Mouse (Mus musculus) spleen, embryonic (tissue): ENCODE measurements at regions not wholly inside any gene's neighbourhood (a gene's known extent, or its start where the extent isn't known, plus 50 kb on each side); places are given as distances from the start of the nearest gene placed in this dataset.

Source experiments
- CTCF ChIA-PET: fragments of 350-600 bp; sonication (Branson Sonifier 250); formaldehyde crosslinking; loops from one replicate; lab custom pipeline; 2022; lab: Charles Lee

GRCm38 (mm10) chr17:77200256-77200655, 999.8 kb upstream of the Crim1 start:
- CTCF ChIA-PET = interaction anchor here (0.6 kb wide), 1 partner anchor 57 kb away, joined by 3 read pairs; no protein-coding TSS in a partner anchor

GRCm38 (mm10) chr17:77200671-77201070, 999.4 kb upstream of the Crim1 start:
- CTCF ChIA-PET = interaction anchor here (0.6 kb wide), 1 partner anchor 57 kb away, joined by 3 read pairs; no protein-coding TSS in a partner anchor

- CTCF ChIA-PET = no interaction called here
These were observed 989.1 kb upstream of the Crim1 start for GRCm38 (mm10) chr17:77210947-77211346.

DNA sequence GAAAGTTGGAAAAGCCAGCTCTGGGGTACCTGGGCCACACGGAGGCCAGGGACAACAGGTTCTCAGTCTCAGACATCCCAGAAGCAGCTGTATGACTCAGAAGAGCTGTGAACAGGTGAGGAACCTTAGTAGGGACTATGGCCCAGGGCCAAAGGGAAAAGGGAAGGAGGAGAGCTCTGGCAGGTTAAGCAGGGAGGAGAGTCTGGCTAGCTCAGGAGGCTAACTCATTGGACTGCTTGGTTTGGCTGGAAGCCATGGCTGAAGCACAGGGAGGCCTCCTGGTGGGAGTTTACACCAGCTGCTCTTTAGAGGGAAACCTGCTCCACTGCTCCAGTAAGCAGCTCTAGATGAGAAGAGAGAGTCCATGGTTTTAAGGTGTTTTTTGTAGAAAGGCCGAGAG, 955.0 kb upstream of the Crim1 start:
- CTCF ChIA-PET = no interaction called here
